Mouse (Mus musculus) hindlimb bud, embryonic 11.5 days (tissue): ENCODE data around the gene Lta.

Source experiments
- DNase-seq: peaks from one replicate; pipeline ENCODE4 v3.0.0-alpha.2; 2012; ENCODE audit warnings: low read depth, low spot score; ENCODE audit errors: extremely low spot score

Lta gene

DNA sequence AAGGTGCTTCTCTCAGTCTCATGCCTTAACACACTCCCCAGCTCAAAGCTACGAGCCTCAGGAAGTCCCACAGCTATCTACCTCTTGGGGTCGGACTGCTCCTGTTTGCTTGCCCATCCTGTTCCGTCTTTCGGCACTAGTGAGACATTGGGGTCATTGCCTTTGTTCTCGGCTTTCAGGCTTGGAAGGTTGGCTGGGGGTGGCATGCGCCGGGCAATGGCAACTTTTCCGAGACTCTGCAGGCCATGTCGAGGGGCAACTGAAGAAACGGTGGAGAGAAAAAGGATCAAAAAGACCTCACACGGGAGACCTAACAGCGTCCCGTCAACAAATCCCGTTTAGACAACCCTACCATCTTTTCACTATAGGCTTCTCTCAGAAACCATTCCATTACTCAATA is 43.0 kb downstream of the Lta start:
- DNase-seq = no peak

DNA sequence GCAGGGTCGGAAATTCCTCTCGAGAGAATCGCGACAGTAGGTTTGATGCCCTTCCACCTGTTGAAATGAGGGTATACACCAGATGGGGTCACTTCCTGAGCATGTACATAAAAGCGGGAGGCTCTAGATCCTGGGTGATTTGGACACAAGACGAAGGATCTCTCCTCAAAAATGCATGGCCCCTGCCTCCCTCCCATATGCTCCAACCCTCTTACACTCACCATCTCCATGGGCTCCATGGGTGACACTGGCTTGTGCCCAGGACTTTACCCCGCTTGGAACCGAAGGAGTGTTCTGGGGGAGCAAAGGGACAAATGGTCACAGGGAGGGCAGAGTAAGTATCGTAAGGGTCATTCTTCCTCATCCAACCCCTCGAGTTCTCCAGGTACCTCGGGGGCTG is 43.7 kb downstream of the Lta start:
- DNase-seq = no peak

DNA sequence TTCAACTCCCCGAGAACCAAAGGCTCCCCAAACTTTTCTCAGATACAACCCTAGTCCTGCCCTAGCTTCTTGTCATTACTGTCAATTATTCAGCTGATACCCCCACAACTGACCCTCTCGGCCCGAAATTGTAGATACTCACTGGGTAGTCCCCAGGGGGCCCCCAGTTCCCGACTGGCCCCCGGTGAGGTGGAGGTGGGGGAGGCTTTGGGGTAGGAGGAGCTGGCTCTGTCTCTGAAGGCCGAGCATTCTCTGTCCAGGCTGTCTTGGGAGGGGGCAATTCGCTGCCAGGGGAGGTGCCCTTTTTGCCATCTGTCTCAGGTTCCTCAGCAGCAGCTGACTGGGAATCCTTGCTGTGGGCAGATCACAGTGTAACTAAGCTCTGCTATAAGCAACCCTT is 45.5 kb downstream of the Lta start:
- DNase-seq = no peak

DNA sequence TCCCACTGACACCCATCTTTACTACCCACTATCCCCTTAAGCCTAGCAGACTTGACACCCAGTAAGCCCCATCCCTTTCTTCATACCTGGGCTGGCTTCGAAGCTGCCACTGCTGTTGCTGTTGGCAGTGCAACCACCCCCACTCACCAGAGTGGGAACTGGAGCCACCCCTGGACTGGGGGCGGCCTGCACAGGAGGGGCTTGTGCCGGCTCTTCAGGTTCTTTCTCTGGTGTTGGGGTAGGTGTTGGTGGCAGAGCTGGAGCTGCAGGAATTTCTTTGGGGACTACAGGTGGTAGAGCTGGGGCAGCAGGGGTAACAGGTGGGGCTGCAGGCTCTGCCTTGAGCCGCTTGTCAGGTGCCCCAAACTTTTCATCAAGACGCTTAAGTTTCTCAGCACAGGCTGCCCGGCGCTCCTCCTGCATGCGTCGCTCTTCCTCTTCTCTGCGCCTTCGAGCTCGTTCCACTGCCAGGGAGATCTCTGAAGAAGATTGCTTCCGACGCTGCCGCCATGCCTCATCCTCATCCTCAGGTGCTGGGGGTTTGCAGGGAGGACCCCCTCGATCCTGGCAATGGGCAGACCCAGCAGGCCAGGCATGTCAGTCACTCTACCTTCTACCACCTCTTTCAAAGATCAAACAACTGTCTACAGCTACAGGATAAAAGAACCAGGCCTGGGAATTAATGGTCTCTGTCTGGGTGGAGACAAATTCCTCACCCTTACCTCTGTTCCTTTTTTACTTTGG is 46.1 kb downstream of the Lta start:
- DNase-seq = no peak

DNA sequence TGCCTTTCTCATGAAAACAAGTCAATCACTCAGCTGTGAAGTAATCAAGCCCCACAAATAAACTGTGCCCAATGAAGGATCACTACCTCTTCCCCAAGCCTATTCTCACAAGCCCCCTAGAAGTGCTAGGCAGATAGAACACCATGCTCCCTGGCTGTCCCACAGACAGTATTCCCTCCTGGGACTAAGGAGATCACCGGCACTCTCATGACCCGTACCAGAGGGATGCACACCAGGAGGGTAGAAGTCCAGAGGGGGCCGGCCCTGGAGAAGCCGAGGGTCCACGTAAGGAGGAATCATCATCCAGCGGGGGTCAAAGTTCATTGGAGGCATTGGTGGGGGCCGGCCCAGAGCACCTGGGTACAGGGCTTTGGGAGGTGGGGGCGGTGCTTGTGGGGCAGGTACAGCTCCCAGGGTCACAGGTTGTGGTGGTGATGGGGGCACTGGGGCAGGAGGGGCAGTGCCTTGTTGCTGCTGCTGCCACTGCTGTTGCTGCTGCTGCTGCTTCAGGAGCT is 47.4 kb downstream of the Lta start:
- DNase-seq = no peak

DNA sequence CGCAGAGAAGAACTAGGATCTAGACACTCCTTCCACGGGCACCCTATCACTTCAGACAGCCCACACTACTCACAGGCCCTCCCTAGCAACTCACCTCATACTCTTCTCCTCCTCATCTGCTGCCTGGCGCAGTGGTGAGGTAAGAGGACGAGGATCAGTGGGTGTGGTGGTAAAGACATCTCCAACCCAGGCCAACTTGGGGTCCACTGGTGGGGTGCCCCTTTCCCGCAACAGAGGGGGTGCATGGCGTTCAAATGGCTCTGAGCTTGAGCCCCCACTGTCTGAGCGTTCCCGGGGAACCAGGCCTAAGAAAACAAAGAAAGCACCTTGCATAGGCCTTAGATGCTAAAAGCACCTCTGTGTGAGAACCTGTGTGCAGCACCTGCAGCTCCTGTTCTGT is 47.9 kb downstream of the Lta start:
- DNase-seq = no peak

DNA sequence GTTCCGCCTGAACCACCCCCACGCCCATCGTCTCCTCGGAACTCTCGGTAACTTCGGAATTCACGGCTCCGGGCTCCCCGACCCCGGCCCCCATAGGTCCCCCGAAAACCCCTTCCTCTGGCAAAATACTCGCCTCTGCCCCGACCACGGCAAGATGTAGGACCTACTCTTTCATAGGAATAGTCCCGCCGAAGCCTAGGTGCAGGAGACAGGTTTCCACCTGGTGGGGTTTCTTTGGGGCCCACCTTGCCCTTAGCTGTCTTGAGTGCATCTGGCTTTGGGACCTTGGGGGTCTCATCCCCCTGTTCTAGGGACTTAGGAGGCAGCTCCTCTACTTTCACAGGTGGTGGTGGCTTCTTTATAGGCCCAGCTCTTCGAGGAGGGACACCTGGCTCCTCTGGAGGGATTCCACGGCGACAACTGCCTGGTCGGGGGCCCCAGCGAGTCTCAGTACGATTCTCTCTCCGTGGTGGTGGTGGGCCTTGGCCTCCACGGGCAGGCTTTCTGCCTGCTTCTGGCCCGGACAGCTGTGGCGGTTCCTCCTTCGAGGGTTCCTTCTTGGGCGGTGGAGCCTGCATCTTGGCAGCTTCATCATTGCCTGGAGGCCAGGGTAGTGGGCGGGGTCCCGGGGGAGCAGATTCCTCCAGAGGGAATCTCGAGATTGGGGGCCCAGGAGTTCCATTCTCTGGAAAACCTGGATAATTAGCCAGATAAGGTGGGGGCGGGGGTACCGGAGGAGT is 48.5 kb downstream of the Lta start:
- DNase-seq = no peak

DNA sequence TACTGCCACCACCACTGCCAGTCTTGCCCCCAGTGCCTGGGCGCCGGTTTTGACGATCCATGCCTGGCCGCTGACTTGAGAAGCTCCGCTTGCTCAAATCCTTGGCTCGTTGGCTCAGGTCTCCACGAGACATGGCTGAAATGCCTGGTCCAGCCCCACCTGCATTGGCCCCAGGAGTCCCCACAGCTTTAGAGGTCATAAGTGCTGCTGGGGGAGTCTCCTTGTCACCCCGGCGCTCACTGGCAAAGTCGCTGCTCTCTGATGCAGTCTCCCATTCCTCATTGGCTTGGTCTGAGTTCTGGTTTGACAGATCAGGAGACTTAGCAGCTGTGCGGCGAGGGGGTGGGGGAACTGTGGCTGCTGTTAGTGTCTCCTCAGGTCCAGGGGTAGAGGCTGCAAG is 49.7 kb downstream of the Lta start:
- DNase-seq = no peak

DNA sequence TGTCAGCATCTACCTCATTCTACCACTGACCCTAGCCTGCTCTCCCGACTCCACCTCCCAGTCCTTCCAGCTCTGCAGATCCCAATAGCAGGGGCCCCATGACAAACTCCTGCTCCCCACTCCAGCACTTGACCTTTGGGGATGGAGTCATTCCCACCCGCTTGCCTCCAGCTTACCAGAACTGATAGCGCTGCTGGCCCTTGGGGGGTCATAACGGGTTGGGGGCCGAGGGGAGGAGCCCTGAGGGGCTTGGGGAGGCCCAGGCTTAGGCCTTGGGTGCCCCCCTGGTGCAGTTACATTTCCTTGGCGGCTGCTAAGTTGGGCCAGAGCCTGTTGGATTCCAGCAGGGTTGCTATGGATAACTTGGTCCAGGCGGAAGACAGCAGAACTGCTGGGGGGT is 50.5 kb downstream of the Lta start:
- DNase-seq = no peak

DNA sequence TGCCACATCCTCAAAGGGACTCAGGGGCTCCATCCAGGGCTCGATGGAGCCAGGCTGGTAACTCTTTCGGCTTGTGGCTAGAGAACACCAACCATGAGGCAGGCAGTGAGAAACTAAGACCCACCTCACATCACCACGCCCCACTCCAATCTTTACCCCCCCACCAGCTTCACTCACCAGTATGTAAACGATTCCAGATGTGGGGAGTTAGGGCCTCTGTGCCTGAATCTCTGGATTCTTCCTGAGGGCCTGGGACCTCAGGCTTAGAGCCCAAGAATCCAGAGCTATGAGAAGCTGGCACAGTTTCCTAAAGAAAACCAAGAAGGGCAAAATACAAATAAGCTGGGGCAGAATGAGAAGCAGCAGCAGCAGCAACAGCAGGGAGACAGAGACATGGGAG is 51.2 kb downstream of the Lta start:
- no peak for DNase-seq
